Mouse (Mus musculus): Measurements from ENCODE around the gene Zfp653. TPM values are rescaled to one million over a fixed set of nuclear protein-coding genes. Genes with fewer than 3 reads are reported as not detected.

Gene Zfp653
- total and polyA plus RNA-seq, 3 experiments: 9.0 to 11.4 (median 10.4) TPM

DNA sequence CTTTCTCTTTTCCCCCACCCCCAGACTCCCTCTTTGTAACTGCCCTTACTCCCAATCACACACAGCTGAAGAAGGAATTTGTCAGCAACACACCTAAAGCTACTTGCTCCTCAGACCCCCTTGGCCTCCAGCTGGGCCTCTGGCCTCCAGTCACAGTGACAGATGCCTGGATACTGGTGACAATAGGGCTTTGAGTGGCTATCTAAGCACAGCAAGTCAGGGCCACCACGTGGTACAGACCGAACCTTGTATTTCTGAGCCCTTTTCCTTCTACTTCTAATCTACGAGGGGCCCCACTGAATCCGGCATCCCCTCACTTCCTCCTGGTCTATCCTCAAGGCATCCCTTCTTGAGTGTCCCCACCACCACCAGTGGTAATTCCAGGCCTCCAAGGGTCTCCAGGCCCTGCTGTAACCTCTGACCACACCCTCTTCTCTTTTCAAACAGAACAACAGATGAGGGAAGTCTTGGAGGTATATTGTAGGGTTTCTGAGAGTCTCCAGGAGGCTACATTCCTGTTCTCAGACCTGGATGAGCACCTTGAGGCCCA, 21.4 kb downstream of the Zfp653 start:
- Histone ChIP-seq H3K4me1 (ENCODE audit: control insufficient read depth in 1 of 2, insufficient read depth in 2 of 2) (no peaks in the 10 kb centered on the region), H3K4me3 (replicated peaks in 1 of 3; ENCODE audit: low read depth in 2 of 3, low read length in 2 of 3, poor library complexity in 1 of 3) (no peak overlapping the region), H3K27ac (ENCODE audit: insufficient read depth, low read depth) (no peak overlapping the region), H3K4me2 (ENCODE audit: insufficient read depth, low read depth, poor library complexity, severe bottlenecking) (no peak overlapping the region), H3K9me3 (replicated peaks; ENCODE audit: low read length) (peaks cover 2% of the 10 kb centered on the region), H3K27me3 (replicated peaks) (no peaks in the 10 kb centered on the region), H3K9ac (ENCODE audit: insufficient read depth, low read depth) (no peak overlapping the region), H3K79me2 (replicated peaks; ENCODE audit: control insufficient read depth, extremely low read depth, insufficient read depth, poor library complexity, severe bottlenecking) (no peaks in the 10 kb centered on the region), H3K36me3 (replicated peaks in 1 of 2; ENCODE audit: control insufficient read depth in 1 of 2, insufficient read depth in 1 of 2, low read length in 1 of 2) (peaks cover 0 to 4% of the 10 kb centered on the region in 2 experiments)
- TF ChIP-seq MYC (IDR thresholded peaks at IDR 0.05; ENCODE audit: low read depth, low read length): no peak
- no peak for TF ChIP-seq SIN3A (IDR thresholded peaks at IDR 0.05; ENCODE audit: low read length)
- TF ChIP-seq KAT2A (IDR thresholded peaks at IDR 0.05; ENCODE audit: insufficient replicate concordance, low read length): no peak
- no peak for TF ChIP-seq SMC3 (IDR thresholded peaks at IDR 0.05; ENCODE audit: low read depth, low read length)
- no peak for TF ChIP-seq CTCF (conservative IDR thresholded peaks at IDR 0.05 in 1 of 2, IDR thresholded peaks at IDR 0.05 in 1 of 2; ENCODE audit: low read depth in 2 of 2, low read length in 2 of 2)
- TF ChIP-seq RCOR1 (conservative IDR thresholded peaks at IDR 0.05; ENCODE audit: low read depth, low read length): no peak
- no peak for TF ChIP-seq TBP (conservative IDR thresholded peaks at IDR 0.05; ENCODE audit: low read depth, low read length)
- no peak for TF ChIP-seq E2F4 (IDR thresholded peaks at IDR 0.05; ENCODE audit: insufficient replicate concordance, low read depth, low read length)
- no peak for TF ChIP-seq MAFK (IDR thresholded peaks at IDR 0.05; ENCODE audit: insufficient replicate concordance, low read length)
- no peak for TF ChIP-seq JUND (conservative IDR thresholded peaks at IDR 0.05; ENCODE audit: low read depth, low read length)
- TF ChIP-seq MXI1 (IDR thresholded peaks at IDR 0.05; ENCODE audit: low read depth, low read length): no peak
- TF ChIP-seq ZNF384 (IDR thresholded peaks at IDR 0.05; ENCODE audit: low read depth, low read length): no peak
- no peak for TF ChIP-seq NRF1 (IDR thresholded peaks at IDR 0.05; ENCODE audit: low read depth, low read length)
- TF ChIP-seq ZC3H11A (IDR thresholded peaks at IDR 0.05; ENCODE audit: low read depth, low read length): no peak
- dilution Hi-C loops (cut with MboI; ENCODE audit: extremely low pct_ligation_motif_present, extremely low pct_unique_long_range_greater_than_20kb, low sequenced_read_pairs) (no loop called here), in situ Hi-C loops (cut with MboI; ENCODE audit: low pct_ligation_motif_present, low pct_unique_long_range_greater_than_20kb, low sequenced_read_pairs) (no loop called here)
- DNase-seq (ENCODE audit: extremely low read depth): no peak

DNA sequence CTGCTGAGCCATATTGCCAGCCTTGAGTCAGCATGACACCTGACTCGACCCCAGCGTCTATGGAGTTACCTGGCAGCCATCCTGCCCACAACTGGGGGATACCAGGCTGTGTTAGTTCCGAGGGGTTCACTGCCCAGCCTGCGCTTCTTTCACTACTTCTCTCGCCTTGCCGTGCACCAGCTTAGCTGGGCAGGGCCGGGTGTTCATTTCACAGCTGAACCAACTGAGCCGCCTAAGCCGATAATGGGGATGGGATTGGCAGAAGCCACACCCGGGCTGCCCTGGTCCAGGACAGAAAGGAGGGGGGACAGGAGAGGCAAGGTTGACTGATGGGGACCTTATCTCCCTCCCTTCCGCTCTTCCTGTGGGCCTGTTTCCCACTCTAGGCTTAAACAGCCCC, 21.9 kb downstream of the Zfp653 start:
- H3K9me3 ChIP-seq (replicated peaks; ENCODE audit: low read length): peaks cover 2% of the 10 kb centered on the region
- H3K79me2 ChIP-seq (replicated peaks; ENCODE audit: control insufficient read depth, extremely low read depth, insufficient read depth, poor library complexity, severe bottlenecking): no peaks in the 10 kb centered on the region
- in situ Hi-C loops (cut with MboI; ENCODE audit: low pct_ligation_motif_present, low pct_unique_long_range_greater_than_20kb, low sequenced_read_pairs) (no loop called here), dilution Hi-C loops (cut with MboI; ENCODE audit: extremely low pct_ligation_motif_present, extremely low pct_unique_long_range_greater_than_20kb, low sequenced_read_pairs) (no loop called here)
- no peak overlapping the region for H3K4me3 ChIP-seq (replicated peaks in 1 of 3; ENCODE audit: low read depth in 2 of 3, low read length in 2 of 3, poor library complexity in 1 of 3)
- H3K27me3 ChIP-seq (replicated peaks): no peaks in the 10 kb centered on the region
- DNase-seq (ENCODE audit: extremely low read depth): no peak
- H3K4me1 ChIP-seq (ENCODE audit: control insufficient read depth in 1 of 2, insufficient read depth in 2 of 2): no peaks in the 10 kb centered on the region
- TF ChIP-seq ELF1 (IDR thresholded peaks at IDR 0.05; ENCODE audit: low read depth, low read length): no peak
- no peak for TF ChIP-seq USF2 (conservative IDR thresholded peaks at IDR 0.05; ENCODE audit: low read depth, low read length)
- TF ChIP-seq ZC3H11A (IDR thresholded peaks at IDR 0.05; ENCODE audit: low read depth, low read length): no peak
- TF ChIP-seq CTCF (conservative IDR thresholded peaks at IDR 0.05 in 1 of 2, IDR thresholded peaks at IDR 0.05 in 1 of 2; ENCODE audit: low read depth in 2 of 2, low read length in 2 of 2): no peak
- no peak for TF ChIP-seq IRF4 (IDR thresholded peaks at IDR 0.05; ENCODE audit: low read depth, low read length)
- TF ChIP-seq MAFK (IDR thresholded peaks at IDR 0.05; ENCODE audit: insufficient replicate concordance, low read length): no peak
- TF ChIP-seq TCF12 (IDR thresholded peaks at IDR 0.05; ENCODE audit: low read depth, low read length): no peak
- no peak for TF ChIP-seq MYC (IDR thresholded peaks at IDR 0.05; ENCODE audit: low read depth, low read length)
- no peak for TF ChIP-seq MEF2A (IDR thresholded peaks at IDR 0.05; ENCODE audit: borderline replicate concordance, low read depth, low read length)
- no peak for TF ChIP-seq JUN (IDR thresholded peaks at IDR 0.05; ENCODE audit: insufficient read depth, low read depth, low read length)
- no peak for TF ChIP-seq NRF1 (IDR thresholded peaks at IDR 0.05; ENCODE audit: low read depth, low read length)
- TF ChIP-seq POLR2A (IDR thresholded peaks at IDR 0.05; ENCODE audit: low read depth, low read length): no peak
- H3K4me2 ChIP-seq (ENCODE audit: insufficient read depth, low read depth, poor library complexity, severe bottlenecking): no peak overlapping the region
- H3K9ac ChIP-seq (ENCODE audit: insufficient read depth, low read depth): no peak overlapping the region
- H3K36me3 ChIP-seq (replicated peaks in 1 of 2; ENCODE audit: control insufficient read depth in 1 of 2, insufficient read depth in 1 of 2, low read length in 1 of 2): no peaks in the 10 kb centered on the region
- H3K27ac ChIP-seq (ENCODE audit: insufficient read depth, low read depth): no peak overlapping the region
